Mouse (Mus musculus): ENCODE data around the gene Tjp1.
A peak's percentile ranks its signal among the peaks of the same experiment; 100 is the strongest.

Gene Tjp1

DNA sequence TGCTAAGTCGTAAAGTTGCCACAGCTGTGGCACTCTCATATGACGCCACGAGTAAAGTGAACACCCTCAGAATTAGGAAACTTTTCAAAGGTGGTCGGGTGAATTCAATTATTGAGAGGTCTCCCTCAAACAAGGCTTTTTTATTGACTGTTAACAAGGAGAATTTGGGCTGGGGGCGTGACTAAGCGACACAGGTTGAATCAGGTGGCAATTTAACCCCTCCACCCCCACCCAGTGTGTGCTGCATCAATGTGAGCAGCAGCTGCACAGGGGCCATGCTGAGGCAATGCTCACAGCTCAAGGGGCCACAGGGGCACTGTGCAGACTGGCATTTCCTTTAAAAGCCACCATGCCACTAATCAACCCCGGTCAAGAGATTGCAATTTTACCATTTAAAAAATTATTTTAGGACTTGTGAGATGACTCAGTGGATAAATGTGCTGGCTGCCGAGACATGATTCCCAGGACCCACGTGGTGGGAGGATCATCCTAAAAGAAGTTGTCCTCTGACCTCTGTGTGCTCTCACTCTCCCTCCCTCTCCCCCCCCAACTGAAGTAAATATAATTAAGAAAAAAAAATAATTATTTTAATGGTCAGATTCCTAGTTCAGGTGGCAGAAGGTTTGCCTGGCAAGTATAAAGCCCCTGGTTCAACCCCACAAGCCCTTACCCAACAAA is 96.4 kb downstream of the Tjp1 start:
- no peak for DNase-seq (ENCODE audit: low spot score in 2 of 2)

- DNase-seq (ENCODE audit: low spot score in 2 of 2) = no peak
These were observed 97.2 kb downstream of the Tjp1 start for GRCm38 (mm10) chr7:65430401-65430800.

DNA sequence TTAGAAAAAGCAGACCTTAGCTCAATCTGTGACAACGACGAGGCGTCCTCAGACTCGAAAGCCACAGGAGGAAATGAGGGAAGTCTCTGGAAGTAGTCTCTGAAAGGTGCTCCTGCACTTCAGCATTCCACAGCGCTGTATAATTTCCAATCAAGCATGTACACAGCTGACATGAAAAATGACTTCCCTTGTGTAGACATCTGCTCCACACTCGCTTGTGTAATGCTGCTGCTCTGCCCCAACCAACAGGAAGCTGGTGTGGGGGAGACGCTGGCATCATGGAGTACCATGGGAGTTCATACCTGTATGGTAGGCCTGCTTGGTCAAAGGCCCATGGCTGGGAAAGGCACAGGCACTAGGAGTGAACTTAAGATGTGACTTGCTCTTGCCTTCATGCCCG is 103.1 kb downstream of the Tjp1 start:
- DNase-seq (ENCODE audit: low spot score in 2 of 2) = peak in 1 of 2 experiments; percentile 22

GRCm38 (mm10) chr7:65422456-65422855 is 105.1 kb downstream of the Tjp1 start:
- DNase-seq (ENCODE audit: low spot score in 2 of 2) = no peak

GRCm38 (mm10) chr7:65421451-65421850 is 106.1 kb downstream of the Tjp1 start:
- no peak for DNase-seq (ENCODE audit: low spot score in 2 of 2)

GRCm38 (mm10) chr7:65419926-65420325 is 107.7 kb downstream of the Tjp1 start:
- no peak for DNase-seq (ENCODE audit: low spot score in 2 of 2)

DNA sequence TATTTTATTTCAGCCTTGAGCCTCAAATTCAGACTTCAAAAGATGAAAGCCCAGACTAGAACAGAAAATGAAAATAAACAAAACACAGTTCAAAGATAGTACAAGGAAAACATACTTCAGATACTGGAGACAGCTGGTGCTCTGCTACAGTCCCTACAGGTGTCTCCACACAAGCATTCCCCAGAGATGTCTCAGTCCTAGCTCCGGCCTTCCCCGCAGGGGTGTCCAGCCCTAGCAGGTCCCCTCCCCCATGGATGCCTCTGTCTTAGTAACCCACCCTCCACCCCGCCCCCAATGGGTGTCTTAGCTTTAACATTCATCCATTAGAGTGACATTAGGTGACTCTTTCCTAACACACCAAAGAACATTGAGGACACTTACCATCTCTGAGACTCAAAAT is 108.6 kb downstream of the Tjp1 start:
- no peak for DNase-seq (ENCODE audit: low spot score in 2 of 2)

DNA sequence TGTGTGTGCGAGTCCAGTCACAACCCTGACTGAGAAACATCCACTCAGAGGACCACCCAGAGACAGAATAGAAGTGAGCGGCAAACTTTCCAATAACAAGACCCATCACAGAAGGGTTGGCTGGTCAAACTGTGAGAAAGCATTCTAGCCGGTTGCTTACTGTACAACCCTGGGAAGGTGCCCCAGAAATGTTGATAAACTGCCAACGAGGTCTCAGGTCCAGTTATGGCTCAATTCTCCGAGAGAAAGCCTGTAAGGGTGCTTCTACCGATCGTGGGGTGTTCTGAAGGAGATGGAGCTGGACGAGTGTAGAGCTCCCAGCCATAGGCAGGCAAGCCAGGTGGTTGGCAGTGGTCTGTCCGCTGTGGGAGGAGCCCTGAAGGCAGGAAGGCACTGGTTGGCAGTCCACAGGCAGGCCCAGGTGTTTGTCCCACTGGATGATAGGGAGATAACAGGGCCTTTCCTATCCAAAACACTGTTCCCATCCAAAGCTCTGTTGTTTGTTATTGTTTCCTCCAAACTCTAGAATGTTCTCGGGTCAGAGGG is 109.1 kb downstream of the Tjp1 start:
- DNase-seq (ENCODE audit: low spot score in 2 of 2) = peak in 1 of 2 experiments; percentile 19

- peak in 1 of 2 experiments; percentile 42 for DNase-seq (ENCODE audit: low spot score in 2 of 2)
These were observed 110.1 kb downstream of the Tjp1 start for GRCm38 (mm10) chr7:65417231-65418100.

DNA sequence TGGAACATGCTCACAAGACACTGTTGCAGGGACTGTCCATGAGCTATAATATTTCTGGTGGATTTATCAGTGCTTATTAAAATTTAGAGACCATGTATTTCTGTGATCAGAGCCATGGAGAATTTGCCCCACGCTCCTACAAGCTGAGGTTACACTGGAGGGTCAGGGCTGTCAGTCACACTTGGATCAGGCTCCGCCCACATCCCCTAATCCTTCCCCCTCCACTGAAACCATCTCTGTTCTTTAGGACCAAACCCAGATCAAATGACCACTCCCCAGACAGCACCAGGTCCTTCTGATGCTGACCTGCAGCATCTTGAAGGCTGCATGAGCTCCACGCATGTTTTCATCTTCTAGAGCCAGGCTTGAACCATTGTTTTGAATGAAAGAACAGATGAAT is 111.1 kb downstream of the Tjp1 start:
- no peak for DNase-seq (ENCODE audit: low spot score in 2 of 2)

GRCm38 (mm10) chr7:65413946-65414945 is 113.3 kb downstream of the Tjp1 start:
- no peak for DNase-seq (ENCODE audit: low spot score in 2 of 2)

DNA sequence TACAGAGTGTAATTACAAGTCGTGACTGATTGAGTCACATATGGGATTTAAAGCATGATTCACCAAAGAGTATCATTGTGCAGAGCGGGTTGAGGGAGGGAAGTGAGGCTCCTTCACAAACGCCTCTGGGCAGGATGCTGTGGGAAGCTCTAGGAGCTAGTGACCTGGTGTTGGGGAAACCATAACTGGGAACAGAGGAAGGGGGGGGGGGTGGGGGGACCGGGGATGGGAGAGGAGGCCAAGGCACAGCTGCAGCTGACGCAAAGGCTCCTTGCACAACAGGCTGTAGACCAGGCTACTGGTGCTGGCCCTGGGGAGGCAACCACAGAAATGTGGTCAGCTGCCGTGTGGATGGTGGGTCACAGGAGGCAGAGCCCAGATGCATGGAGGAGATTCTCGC is 116.9 kb downstream of the Tjp1 start:
- no peak for DNase-seq (ENCODE audit: low spot score in 2 of 2)

DNA sequence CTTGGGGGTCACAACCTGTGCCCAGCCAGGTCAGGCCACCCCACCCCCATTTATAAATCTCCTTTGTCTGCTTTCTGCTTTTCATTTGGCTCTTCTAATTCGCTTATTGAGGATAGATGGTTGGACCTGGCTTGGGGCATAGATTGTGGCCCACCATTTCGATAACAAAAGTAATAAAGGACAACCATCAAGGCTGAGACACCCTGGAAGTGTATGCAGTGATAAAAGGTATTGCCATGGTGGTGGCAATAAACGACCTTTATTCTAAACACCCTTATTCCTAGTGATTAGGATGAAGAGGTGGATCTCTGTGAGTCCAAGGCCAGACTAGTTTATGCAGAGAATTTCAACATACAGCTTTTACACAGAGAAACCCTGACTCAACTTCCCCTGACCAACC is 121.2 kb downstream of the Tjp1 start:
- no peak for DNase-seq (ENCODE audit: low spot score in 2 of 2)

GRCm38 (mm10) chr7:65402516-65402915 is 125.1 kb downstream of the Tjp1 start:
- DNase-seq (ENCODE audit: low spot score in 2 of 2) = no peak

DNA sequence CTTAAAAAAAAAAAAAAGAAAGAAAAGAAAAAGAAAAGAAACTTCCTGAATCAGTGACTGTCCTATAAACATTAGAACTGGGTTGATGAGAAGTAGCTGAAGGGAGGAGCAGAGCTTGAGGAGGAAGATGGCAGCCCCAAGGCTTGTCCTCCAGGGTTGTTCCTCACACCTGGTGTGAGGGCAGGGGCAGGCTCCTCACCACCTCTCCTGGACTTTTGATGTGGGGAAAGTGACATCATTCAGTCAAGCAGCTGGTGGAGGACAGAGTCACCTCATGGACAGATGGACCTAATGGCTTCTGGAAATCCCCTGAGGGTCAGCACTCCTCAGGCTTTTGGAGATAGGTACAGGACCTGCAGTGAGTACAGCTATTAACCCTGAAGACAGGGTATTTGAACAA is 126.0 kb downstream of the Tjp1 start:
- DNase-seq (ENCODE audit: low spot score in 2 of 2) = no peak

GRCm38 (mm10) chr7:65395891-65396290 is 131.7 kb downstream of the Tjp1 start:
- no peak for DNase-seq (ENCODE audit: low spot score in 2 of 2)

DNA sequence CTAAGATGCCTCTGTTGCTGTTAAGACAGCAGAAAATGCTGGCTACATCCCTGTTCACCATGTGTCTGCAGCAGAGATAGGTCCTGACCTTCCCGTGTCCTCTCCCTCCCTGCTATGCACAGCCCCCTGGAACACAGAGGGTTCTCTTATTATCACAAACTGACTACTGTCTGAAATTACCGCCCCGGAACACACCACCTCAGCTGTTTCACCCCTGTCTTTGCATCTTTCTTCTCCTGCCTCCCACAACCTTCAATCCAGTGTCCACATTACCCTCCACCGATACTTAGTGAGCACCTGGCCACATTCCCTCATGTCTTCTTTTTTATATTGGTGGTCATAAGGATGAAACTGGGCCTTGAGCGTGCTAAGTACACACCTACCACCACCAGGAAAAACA is 132.4 kb downstream of the Tjp1 start:
- no peak for DNase-seq (ENCODE audit: low spot score in 2 of 2)

- no peak for DNase-seq (ENCODE audit: low spot score in 2 of 2)
These were observed 132.9 kb downstream of the Tjp1 start for GRCm38 (mm10) chr7:65394672-65395071.

DNA sequence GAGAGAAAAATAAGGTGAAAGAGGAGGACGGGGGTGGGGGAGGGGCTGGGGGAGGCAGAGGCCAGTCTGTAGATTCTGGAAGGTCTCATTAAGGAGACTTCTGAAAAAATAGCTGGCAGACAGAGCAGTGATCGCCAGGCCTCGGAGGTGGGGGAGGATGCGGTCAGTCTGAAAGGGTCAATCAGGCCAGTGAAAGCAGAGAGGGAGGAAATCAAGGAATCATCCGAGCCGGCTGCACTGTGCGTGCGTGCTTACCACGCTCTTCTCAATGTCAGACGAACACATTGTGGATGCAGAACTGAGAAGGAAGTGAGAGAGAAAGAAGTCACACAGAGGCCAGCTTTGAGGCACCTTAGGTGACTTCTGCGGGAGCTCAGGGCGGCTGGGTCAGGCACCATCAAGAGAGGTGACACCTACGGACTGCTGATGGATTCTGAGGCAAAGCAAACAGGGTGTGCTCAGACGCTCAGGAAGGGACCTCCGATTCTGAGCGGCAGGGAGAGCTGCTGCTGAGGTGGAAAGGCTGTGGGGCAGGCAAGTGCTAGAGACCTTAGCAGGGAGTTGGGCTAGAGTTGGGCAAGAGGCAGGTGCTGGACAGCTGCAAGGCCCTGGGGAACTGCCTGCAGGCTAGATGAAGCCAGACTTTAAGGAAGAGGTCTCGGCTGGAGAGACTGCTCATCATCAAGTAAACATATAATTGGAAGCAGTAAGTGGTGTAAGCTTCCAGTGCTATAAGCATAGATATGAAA is 133.7 kb downstream of the Tjp1 start:
- DNase-seq (ENCODE audit: low spot score in 2 of 2) = peak in 1 of 2 experiments; percentile 15

GRCm38 (mm10) chr7:65392986-65393385 is 134.6 kb downstream of the Tjp1 start:
- DNase-seq (ENCODE audit: low spot score in 2 of 2) = no peak

DNA sequence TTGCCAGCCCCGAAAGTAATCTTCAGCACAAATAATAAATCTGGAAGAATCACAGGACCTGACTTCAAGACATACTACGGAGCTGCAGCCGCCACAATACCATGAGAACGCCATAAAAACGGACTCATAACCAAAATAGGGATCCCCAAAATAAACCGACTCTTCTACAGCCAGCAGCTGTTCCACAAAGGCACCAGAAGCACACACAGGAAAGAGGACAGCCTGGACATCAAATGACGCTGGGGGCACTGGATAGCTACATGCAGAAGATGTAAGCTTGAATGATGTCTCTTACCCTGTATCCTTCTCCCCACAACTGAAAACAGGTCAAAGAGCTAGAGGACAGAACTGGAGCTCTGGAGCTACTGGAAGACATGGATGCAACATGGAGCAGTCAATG is 138.0 kb downstream of the Tjp1 start:
- DNase-seq (ENCODE audit: low spot score in 2 of 2) = no peak
